Mouse (Mus musculus) liver, embryonic 14.5 days (tissue): ENCODE data around the gene Otud4.

ENCODE experiments used
- CTCF ChIP-seq: IDR thresholded peaks from 2 replicates; pipeline ENCODE4 v1.5.1; 2016; ENCODE audit warnings: antibody characterized with exemption, low read depth, control low read depth
- EP300 ChIP-seq: IDR thresholded peaks from 2 replicates; pipeline ENCODE4 v1.6.1; 2016; ENCODE audit warnings: antibody characterized with exemption, low read depth

DNA sequence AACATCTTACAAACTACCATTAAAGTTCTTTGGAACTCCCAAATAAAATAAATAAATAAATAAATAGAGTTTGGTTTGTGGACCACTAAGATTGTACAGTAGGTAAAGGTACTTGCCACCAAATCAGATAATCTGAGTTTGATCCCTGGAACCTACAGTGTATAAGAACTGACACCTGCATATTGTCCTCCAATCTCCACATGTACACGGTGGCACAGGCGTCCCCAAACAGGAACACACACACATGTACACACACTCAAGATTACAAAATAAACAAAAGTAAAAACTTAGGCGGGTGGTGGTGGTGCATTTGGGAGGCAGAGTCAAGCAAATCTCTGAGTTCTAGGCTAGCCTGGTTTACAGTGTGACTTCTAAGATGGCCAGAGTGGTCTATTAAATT lies 67.3 kb downstream of the Otud4 start:
- no peak for TF ChIP-seq CTCF
- TF ChIP-seq EP300 = no peak
